Mouse (Mus musculus) small intestine, adult 2 months (tissue): Measurements from ENCODE around the gene Pign.

Source experiments
- CTCF ChIP-seq: fragments of 200-500 bp; IDR thresholded peaks from 2 replicates; pipeline ENCODE4 v1.5.1; 2012; ENCODE audit warnings: low read depth, mild to moderate bottlenecking, control low read depth, inconsistent platforms, low read length, moderate library complexity, mixed read lengths; ENCODE audit not compliant: insufficient replicate concordance, insufficient read length; ENCODE audit errors: extremely low read depth
- POLR2A ChIP-seq: fragments of 200-500 bp; IDR thresholded peaks from 2 replicates; pipeline ENCODE4 v1.6.1; 2012; ENCODE audit warnings: low read depth, mild to moderate bottlenecking, control low read depth, inconsistent platforms, low read length, moderate library complexity

- TF ChIP-seq CTCF, result no peak
- no peak for TF ChIP-seq POLR2A
Observed at GRCm38 (mm10) chr1:105489456-105489855, 174.0 kb downstream of the Pign start.
